Mouse (Mus musculus) NIH3T3 (cell line): ENCODE results near the gene Kif23.
A peak's percentile ranks its signal among the peaks of the same experiment; 100 is the strongest.

Experiments
- DNase-seq: peaks from one replicate; pipeline ENCODE4 v3.0.0-alpha.2; 2012; ENCODE audit warnings: low read depth

Kif23 gene

DNA sequence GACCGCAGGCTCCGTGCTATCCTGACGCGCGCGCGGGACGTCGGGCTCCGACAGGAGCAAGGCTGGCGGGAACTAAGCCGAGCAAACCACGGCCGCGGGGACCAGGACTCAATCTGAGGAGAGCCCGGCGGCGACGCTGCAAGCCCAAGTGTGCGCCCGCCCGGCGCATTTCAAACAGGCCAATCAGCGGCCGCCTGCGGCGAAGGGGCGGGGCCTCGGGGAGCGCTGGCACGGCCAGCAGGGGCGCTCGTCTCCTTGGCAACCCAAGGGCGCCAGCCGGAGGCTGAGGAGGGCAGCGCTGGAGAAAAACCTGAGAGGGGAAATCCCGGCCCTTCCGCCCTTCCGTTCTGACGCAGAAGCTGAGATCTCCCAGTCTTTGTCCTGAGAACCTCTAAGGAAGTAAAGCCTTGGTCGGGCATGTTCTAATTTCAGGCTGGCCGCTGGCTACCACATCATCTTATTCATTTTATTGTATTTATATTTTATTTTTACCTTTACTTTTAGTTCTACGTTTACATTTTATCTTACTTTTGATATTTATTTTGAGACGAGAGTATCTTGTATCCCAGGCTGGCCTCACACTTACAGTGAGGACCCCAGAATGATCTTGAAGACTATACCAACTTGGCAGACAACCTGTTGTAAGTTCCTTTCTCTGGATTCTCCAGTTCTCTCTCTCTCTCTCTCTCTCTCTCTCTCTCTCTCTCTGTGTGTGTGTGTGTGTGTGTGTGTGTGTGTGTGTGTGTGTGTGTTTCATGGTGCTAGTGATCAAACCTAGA, at the start of gene Kif23:
TSS of gene Kif23 (minus strand) at position 152 of the 779 bp plus-strand sequence.
- DNase-seq, result peak; percentile 96

DNA sequence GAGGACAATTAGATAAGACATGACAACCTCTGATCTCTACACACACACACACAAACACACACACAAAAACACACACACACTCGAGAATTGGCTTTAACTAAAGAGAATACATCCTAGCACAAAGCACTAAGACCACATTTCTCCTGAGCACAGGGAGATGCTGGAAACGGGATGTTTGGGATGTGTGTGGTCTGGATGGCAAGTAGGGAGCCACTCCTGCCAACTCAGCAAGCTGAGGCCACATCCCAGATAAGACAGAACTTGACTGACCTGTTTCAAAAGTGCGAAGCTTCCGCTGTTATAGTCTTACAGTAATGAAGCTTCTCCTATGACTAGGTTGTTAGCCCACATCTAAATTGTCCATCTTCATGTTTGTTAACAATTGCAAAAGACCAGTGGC, 44.6 kb upstream of the Kif23 start:
- DNase-seq, result no peak

DNA sequence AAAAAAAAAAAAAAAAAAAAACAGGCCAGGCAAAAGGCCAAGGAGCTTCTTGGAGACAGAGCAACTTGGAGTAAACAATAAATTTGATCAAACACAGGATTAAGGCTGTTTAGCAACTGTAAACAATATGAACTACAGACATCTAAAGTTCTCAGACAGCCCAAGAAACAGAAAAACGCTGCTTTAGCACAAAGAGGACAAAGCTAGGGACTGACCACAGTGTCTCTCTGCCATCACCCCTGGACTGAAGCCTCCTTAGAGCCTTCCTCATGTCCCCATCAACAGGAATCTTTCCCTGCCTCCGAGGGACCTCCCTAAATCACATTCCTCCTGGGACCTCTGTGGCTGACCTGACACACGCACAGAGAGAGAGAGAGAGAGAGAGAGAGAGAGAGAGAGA, 44.2 kb upstream of the Kif23 start:
- no peak for DNase-seq

DNA sequence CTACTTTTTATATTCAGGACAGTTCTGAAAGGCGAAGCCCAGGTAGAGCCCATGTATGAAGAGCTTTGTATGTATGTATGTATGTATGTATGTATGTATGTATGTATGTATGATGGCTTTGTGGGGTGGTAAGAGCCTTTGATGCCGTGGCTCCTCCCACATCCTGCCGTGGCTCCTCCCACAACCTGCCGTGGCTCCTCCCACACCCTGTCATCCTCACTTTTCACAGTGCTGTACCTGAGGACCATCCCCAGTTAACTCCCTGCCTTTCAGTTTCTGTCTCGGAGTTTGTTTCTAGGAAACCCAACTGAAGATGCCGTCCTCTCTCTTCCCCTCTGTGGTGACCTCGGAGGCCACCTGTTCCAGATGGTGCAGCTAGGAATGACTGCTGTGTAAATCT, 39.5 kb upstream of the Kif23 start:
- no peak for DNase-seq

DNA sequence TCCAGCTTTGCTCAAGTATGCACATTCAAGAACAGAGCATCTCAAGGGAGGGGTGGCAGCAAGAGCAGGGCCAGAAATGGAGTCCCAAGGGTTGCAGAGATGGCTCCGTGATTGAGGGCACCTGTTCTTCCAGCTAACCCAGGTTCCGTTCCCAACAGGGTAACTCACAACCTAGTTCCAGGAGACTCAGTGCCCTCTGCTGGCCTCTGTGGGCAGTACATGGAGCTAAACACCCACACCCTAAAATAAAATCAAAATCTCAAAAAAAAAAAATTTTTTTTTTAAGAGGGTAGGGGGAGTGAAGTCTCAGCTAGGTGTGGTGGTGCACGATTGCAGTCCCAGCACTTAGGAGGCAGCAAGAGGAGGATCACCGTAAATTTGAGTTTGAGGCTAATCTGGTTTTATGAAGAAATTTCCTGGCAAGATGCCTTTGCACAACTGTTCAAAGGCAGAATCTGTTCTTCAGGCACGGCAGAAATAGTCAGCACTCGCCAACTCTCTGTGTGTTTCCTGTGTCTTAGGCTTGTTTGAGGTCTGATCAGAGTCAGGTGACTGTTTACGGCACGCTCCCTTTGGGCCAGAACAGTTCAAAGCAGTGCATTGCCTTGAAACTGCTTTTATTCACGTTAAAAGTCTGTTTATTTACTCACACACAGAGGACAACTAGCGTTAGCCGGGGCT, 38.7 kb upstream of the Kif23 start:
- peak; percentile 67 for DNase-seq

DNA sequence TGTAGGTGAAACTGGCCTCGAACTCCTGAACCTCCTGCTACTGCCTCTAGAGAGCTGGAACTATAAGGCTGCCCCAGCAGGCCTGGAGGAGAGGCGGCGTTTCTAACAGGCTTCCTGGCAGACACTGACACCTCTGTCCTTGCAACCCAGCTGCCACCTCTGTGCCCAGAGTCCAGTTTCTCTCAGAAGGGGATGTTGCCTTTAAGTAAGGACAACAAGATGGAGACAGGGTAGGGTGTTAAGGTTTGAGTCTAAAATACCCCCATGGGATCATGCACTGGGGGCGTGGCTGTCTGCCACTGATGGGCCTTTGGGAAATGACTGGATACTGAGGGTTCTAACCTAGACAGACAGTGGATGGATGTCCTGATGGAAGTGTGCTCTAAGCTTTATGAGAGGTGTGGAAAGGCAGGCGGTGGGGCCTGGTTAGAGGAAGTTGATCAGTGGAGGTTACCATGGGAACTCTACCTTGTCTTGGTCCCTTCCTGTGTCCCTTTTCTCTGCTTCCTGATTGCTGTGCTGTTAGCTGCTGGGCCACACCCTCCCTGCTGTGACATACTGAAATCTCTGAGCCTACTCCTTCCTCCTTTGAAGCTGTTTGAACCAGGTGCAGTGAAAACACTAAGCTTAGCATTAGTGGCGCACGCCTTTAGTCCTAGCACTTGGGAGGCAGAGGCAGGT, 36.5 kb upstream of the Kif23 start:
- no peak for DNase-seq

DNA sequence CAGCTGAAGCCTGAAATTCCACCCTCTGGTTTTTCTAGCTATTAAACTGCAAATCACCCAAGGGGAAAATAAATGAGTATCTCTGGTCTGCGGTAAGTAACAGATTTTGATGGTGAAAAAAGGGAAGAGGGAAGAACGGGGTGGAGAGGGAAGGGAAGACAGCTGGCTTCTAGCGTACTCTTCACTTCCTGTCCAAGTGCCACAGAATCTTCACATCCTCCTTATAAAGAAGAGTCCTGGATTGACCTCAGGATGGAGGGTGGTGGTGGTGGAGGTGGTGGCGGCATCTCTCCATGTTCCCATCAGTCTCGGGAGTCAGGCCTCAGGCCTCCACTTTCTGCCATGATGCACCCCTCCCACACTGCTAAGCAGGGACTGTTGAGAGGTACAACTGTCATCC, 35.3 kb upstream of the Kif23 start:
- no peak for DNase-seq

DNA sequence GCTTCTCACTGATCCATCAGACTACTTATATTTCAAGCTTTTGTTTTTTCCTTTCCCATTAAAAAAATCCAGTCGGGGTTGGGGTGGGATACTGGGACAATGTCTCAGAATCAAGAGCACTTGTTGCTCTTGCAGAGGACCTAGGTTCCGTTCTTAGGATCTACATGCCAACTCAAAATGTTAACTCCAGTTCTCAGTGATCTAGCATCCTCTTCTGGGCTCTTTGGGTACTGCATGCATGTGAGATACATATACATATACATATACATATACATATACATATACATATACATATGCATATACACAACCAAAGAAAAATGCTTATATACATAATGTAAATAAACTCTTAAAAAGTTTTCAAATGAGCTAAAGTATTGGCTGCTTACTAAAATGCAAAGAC, 33.4 kb upstream of the Kif23 start:
- no peak for DNase-seq

DNA sequence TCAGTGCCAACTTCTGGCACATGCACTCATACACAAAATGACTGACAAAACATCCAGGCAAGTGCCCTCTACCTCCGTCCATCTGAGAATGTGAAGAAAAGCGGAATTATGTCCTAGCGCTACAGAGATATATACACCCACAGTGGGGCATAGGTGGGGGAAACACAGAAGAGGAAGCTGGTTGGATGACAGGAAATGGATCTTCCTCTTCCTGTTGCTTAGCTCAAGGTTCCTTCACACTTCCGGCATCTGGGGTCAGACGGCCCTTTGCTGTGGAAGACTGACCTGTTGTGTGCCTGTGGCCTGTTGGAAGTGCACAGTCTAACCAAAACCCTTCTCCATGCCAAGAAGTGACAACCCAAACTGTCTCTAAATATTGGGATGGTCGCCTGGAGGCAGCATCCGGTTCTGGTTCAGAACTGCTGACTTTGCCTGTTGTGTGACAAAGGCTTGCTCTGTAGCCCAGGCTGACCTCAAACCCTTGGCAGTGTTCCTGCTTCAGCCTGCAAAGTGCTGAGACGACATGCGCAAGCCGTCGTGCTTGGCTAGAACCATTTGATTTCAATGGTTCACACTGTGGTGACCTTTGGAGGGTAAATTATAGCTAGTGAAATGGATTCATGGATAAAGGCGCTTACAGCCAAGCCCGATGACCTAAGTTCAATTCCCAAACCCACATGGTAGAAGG, 30.8 kb upstream of the Kif23 start:
- DNase-seq, result no peak

DNA sequence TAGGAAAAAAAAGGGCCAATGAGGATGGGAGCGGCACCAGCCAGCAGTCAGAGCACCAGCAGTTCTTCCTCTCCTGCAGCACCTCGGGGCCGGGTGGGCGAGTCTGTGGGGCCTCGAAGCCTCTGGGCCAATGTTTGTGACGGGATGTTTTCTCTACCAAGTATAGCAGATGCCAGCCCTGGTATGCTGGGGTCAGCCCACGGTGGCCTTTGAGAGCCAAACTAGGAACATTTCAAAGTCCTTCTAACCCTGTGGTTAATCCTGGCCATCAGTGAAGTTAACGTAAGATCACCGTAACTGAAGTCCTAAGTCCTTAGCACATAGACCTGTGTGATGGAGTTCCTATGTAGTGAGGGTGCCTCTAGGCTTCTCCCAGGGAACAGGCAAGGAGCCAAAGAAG, 25.5 kb upstream of the Kif23 start:
- peak; percentile 14 for DNase-seq

DNA sequence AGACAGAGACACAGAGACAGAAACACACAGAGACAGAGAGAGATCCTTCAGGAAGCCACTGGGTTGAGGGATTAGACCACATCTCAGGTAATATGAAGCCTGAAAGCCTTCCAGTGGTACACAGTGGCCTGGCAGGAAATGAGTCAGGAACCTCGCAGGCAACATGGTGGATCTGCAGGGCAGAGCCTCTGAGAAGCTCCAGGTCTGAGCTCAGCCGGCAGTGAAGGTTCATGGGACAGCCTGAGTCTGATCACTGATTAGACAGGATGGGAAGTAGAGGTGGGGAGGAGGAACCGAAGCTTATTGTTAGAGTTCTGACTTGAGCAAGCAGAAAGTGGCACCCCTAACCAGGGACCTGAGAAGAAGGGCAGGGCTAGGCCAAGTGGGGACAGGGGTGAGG, 24.5 kb upstream of the Kif23 start:
- DNase-seq, result peak; percentile 6

DNA sequence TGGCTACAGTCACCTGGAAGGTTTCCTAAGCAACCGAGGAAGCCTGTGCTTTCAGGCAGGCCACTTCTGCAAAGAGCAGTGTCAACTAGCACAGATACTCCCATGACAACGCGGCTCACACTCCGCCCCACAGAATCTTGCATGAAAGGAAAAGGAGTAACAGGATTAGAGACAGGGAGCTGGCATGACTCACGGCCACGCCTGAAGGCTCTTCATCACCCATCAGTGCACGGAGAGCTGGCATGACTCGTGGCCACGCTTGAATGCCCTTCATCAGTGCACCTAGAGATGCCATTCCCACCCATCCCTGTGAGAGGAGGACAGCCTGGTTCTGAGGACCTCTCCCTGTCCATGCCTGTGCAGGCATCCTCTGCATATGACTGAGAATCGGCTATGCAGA, 20.8 kb upstream of the Kif23 start:
- peak; percentile 5 for DNase-seq

DNA sequence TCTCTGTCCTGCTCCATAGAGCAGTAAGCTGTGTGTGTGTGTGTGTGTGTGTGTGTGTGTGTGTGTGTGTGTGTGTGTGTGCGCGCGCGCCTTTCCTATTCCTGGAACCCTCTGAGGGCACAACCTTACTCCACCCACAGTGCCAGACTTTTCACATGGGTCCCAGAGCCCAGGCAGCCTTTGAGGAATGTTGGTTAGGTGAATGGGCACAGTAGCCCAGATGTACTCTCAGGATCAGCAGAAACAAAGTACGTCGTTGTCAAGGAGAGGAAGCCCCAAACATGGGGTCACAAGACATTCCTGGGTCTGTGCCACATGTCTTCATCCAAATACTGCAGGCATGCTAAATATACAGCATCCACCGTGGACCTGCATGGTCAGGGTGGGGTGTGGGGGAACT, 19.4 kb upstream of the Kif23 start:
- no peak for DNase-seq

DNA sequence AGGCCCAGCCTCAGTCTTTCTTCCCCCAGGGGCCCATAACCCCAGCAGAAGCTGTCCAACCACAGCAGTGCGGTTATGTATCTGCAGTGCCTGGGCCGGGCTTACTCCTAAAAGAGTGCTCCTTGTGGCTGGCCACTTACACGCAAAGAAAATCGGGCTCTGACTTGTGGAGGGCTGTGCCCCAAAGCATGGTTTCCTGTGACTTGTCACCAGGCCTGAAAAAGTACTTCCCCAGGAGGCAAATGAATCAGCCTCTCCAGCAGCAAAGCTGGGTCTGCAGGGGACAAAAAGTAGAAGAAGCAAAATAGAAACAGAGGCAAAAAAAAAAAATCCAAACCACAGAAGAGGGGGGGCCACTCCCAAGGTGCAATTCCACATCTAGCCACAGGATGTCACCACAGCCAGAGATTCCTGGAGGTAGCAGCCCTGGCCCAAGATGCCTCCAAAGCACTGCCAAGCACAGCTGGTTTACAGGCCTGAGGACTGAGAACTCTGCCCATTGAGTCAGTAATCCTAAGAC, 18.9 kb upstream of the Kif23 start:
- peak; percentile 88 for DNase-seq

DNA sequence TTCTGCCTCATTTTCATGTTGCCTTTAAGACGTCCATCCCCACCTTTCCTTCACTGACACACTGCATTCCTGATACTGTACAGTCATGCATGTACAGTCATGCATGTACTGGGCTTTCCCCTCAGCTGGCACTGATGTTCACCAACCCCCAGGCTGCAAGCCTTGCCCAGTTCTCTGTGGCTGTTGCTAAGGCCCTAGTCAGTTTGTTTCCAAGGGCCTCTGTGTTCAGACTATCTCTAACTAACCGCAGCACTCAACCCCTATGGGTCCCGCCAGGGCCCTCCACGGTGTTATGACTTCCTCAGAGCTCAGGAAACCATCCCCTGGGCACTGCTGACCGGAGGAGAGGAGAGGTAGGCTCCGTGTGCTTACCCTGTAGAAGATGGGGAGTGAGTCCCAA, 16.8 kb upstream of the Kif23 start:
- DNase-seq, result peak; percentile 38

DNA sequence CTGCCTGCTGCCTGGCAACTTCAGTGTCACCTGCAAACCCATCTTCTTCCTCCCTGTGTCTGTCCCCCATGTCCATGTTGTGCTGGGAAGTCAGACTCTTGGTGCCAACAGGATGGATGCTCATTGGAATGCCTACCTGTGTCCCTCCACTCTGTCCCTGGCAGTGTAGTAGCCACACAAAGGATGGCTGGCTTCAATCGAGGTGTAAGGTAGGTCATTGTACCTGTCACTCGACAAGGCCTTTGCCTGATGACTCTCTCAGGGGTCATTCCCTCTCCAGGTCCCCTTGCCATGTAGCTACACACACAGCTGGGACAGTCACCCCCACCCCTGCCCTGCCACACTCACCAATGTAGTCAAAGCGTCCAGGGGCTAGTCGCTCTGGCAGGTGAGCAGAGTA, 14.6 kb upstream of the Kif23 start:
- no peak for DNase-seq

DNA sequence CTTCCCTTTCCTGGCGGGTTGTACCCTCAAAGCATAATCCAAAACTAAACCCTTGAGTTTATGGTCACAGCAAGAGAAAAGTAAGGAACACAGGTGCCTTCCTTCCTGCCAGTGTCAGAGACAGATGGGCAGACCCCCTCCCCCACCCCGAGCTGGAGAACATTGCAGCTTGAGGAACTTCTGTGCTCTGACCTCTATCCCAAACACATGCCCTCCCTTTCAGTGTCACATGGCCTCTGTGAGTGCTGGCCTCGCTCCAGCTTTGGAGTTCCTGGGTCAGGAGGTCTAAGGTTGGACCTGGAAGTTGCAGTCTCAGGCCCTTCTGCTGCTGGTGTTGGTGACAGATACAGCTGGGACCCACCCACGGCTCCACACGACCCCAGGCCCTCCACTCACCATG, 14.2 kb upstream of the Kif23 start:
- no peak for DNase-seq

DNA sequence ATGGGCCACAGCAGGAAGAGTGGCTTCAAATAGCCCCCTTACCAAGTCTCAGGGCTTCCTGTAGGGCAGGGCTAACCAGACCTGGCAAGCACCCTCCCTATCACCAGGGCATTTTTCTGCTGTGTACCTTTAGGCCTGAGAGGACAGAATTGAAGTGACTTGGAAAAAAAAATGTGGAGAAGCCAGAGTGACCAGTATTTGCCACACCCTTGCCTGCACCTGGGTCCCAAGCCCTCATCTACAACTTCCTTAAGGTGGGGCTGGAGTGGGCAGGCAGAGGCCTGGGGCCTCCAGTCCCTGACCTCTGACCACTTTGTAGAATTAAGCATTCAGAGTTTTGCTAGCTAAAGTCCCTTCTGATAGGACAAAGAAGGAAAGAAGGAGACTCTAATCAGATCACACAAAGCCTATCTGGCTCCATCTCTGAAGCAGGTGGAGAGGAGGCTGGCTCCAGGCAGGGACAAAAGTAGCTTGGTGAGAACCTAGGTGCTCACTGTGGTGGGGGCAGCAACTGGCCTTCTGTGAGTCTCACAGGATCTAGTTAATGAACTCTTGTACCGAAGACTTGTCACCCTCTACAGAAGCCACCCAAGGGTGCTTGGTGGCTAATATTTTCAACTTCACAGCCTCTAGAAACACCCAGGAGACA, 13.5 kb upstream of the Kif23 start:
- DNase-seq, result no peak

DNA sequence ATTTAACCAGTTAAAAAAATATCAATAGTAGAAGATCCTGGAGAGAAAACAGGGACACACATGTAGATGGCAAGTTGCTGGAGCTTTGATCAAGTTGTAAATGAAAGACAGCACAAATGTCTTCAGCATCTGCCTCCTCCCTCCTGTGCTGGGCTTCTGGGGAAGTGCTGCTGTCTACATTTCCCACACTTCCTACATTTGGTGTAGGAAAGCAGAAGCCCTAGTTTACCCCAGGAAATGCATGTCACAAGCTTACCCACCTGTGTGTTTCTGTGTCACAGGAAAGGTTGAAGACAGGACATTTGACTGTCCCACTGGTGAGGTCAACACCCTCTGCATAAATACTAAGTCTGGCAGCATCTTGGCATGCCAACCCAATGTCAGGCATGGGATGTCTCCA, 8.1 kb upstream of the Kif23 start:
- no peak for DNase-seq

DNA sequence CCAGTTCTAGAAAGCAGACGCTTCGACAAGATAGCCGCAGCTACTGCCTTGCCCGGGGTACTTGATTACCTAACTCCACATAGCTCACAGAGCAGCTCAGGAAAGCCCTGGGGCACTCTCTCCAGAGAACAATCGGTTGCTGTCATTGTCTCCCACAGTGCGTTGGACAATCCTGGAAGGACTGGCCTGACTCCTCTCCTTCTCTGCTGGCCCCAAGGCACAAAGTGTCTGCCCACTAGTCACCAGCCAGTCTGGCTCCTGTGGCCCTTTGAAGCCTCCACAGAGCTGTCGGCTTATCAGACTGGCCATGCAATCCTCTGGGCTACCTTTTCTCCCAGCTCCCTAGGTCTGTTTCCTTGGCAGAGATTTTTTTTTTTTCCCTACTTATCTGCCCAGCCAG, 5.7 kb upstream of the Kif23 start:
- no peak for DNase-seq

DNA sequence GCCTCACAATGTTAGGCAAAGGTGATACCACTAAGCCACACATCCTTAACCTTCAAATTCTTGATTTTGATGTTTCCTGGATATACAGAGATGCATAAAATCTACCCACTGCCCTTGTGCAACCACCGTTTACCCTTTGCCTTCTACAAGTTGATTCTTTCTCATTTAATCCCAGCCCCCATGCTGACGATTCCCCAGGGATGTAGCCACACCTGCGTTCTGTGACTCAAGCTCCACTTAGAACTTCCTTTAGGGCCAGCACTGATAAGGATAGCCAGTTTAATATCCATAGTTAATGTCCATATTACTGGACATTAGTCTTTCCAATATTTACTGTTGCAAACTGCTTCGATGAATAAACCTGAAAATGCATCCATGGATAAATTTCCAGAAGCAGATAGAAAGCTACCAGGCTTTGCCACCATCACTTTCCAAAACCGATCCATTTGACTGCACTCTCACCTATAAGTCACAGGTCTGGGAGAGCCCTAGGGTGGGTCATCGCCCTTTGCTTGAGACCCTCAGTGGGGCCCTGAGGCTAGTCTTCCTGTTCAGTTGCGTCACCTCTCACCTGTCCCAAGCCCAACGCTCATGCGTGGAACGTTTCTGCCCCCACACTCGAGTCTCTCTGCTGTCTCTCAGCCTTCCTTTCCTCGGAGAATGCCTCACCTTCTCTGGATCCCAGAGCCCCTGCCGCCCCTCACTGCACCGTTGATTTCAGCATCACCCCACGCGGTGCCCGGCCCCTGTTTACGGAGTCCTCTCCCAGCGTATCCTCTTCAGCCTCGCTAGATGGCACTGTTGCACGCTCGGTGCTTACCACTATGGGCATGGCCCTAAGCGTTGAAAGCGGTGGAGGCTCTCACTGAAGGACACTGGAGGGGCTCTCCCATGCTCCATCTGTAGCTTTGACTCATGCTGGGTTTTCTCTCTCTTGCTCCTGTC, 1.1 kb upstream of the Kif23 start:
- peak; percentile 89 for DNase-seq
